Mouse (Mus musculus): Measurements from ENCODE around the gene Ssbp2.

DNA sequence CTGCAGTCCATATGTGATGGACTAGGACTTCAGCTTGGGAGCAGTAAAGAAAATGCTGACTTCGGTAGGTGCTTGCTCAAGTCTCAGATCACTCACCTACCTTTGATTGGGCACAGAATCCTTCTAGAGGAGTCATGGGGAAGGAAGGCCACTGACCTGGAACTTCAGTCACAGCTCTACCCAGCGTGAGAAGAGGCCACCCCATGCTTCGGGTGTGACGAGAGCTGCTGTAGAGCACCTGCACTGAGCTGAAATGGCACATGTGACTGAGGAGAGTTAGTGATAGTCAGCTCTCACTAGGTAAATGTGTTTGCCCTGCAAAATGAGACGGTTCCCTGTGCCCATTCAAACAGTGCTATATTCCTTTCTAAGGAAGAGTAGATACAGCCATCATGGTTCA is 230.0 kb downstream of the Ssbp2 start:
- TF ChIP-seq POLR2A (IDR thresholded peaks at IDR 0.05; ENCODE audit: extremely low read depth, insufficient read depth, low read length), result no peak
- no peak for TF ChIP-seq CTCF (IDR thresholded peaks at IDR 0.05; ENCODE audit: extremely low read depth, insufficient read depth, low read length)

Measured in cortical plate, adult 2 months (tissue).